Mouse (Mus musculus): ENCODE measurements around the gene Pycr1.

DNA sequence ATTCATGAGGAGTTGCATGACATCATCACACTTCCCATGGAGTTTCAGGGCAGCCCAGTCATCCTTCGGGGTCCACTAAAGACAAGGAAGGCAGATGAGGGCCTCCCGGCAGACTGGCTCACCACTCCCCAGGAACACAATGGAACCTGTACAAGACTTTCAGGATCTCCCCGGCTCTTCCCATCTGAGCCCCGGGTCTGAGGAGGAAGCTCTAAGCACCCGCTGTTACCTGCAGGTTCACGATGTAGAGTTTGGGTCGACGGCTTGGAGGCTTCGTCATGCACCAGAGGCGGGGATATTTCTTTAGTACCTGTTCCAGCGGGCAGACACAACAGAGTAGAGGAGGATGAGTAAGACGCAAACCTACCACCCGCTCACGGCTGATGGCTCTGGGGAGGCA lies 23.4 kb downstream of the Pycr1 start:
- TF ChIP-seq ELF1 (IDR thresholded peaks at IDR 0.05; ENCODE audit: low read depth, low read length) (no peak), CTCF (conservative IDR thresholded peaks at IDR 0.05 in 1 of 2, IDR thresholded peaks at IDR 0.05 in 1 of 2; ENCODE audit: low read depth in 2 of 2, low read length in 2 of 2) (no peak), PAX5 (IDR thresholded peaks at IDR 0.05; ENCODE audit: low read length) (no peak), RCOR1 (conservative IDR thresholded peaks at IDR 0.05; ENCODE audit: low read depth, low read length) (no peak), ZKSCAN1 (IDR thresholded peaks at IDR 0.05; ENCODE audit: borderline replicate concordance, low read depth, low read length) (no peak)
